Mouse (Mus musculus): ENCODE results near the gene Gpsm2. TPM values are rescaled to one million over a fixed set of nuclear protein-coding genes. Genes with fewer than 3 reads are reported as not detected.
A peak's percentile ranks its signal among the peaks of the same experiment; 100 is the strongest.

Gene Gpsm2
- polyA plus RNA-seq, 1 experiment: 1.8 TPM

DNA sequence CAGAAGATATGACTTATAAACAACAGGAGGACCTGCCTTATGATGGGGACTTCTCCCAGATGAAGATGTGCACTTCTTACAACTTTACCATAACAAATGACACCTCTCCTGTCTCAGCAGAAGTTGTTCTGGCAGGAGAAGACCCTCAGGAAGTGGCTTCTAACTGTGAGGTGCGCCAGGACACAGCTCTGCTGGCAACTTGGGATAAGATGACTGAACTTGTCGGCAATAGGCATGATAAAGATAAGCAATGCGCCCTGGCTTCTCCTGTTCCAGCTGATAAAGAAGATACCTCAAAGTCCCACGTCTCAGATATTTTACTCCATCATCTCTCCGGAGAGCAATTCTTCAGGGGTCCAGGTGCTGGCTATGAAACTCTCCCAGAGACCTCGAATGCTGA, 29.6 kb upstream of the Gpsm2 start:
- Histone ChIP-seq H3K27me3 (replicated peaks; ENCODE audit: control insufficient read depth, insufficient read depth, low read length) (no peaks in the 10 kb centered on the region), H3K27ac (ENCODE audit: insufficient read depth, low read depth, low read length) (no peak overlapping the region), H3K36me3 (ENCODE audit: control insufficient read depth, insufficient read depth, low read length) (no peaks in the 10 kb centered on the region), H3K4me1 (ENCODE audit: control insufficient read depth, insufficient read depth, low read length) (no peaks in the 10 kb centered on the region), H3K4me3 (ENCODE audit: insufficient read depth, low read depth, low read length) (no peak overlapping the region)
- DNase-seq: no peak
- WGBS: 84% methylated on average over 6 of the region's 6 CpGs
- TF ChIP-seq POLR2A (IDR thresholded peaks at IDR 0.05; ENCODE audit: low read depth, low read length) (no peak), CTCF (conservative IDR thresholded peaks at IDR 0.05; ENCODE audit: insufficient read depth, insufficient read length, low read depth, low read length) (no peak)

DNA sequence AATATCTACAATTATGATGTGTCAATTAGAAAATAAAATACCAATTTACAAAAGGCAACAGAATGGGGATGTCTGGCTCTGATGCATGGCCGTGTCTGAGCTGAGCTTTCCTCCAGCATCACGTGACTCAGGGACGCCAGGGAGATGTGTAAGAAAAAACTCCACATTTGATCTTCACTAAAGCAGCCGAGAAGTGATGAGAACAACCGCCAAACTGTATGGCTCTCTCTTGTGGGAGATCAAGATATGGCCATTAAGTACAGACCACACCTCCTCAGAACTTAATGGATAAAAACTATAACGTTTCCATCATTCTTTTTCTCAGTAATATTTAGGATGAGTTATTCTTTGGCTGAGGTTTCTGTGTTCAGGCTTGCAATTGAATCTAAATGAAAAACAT, 29.0 kb upstream of the Gpsm2 start:
- 64% methylated on average over 6 of the region's 6 CpGs for WGBS
- no peak overlapping the region for H3K27ac ChIP-seq (ENCODE audit: insufficient read depth, low read depth, low read length)
- H3K4me3 ChIP-seq (ENCODE audit: insufficient read depth, low read depth, low read length): no peak overlapping the region
- no peaks in the 10 kb centered on the region for H3K4me1 ChIP-seq (ENCODE audit: control insufficient read depth, insufficient read depth, low read length)
- H3K27me3 ChIP-seq (replicated peaks; ENCODE audit: control insufficient read depth, insufficient read depth, low read length): no peaks in the 10 kb centered on the region
- TF ChIP-seq POLR2A (IDR thresholded peaks at IDR 0.05; ENCODE audit: low read depth, low read length): no peak
- TF ChIP-seq CTCF (conservative IDR thresholded peaks at IDR 0.05; ENCODE audit: insufficient read depth, insufficient read length, low read depth, low read length): no peak
- H3K36me3 ChIP-seq (ENCODE audit: control insufficient read depth, insufficient read depth, low read length): no peaks in the 10 kb centered on the region
- no peak for DNase-seq

DNA sequence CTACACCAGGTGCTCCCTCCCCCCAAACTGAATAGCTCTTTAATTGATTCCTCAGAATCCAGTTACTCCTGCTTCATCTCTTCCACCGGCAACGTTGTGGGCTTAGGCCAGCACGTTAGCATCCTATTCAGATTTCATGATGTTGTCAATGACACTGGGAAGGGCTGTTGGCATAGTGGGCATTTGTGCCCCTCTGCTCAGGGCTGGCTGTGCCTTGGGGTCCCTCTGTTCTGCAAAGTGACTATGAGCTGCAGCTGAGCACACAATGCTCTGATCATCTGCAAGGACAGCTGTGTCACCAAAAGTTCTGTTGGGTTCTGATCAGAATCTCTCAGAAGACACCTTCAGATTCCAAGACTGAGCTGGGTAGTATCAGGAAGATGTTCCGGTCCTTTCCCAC, 22.0 kb upstream of the Gpsm2 start:
- 68% methylated on average over 4 of the region's 4 CpGs for WGBS
- Histone ChIP-seq H3K4me3 (ENCODE audit: insufficient read depth, low read depth, low read length) (no peak overlapping the region), H3K27ac (ENCODE audit: insufficient read depth, low read depth, low read length) (no peak overlapping the region), H3K36me3 (ENCODE audit: control insufficient read depth, insufficient read depth, low read length) (no peaks in the 10 kb centered on the region), H3K27me3 (replicated peaks; ENCODE audit: control insufficient read depth, insufficient read depth, low read length) (no peaks in the 10 kb centered on the region), H3K4me1 (ENCODE audit: control insufficient read depth, insufficient read depth, low read length) (no peaks in the 10 kb centered on the region)
- TF ChIP-seq POLR2A (IDR thresholded peaks at IDR 0.05; ENCODE audit: low read depth, low read length): no peak
- TF ChIP-seq CTCF (conservative IDR thresholded peaks at IDR 0.05; ENCODE audit: insufficient read depth, insufficient read length, low read depth, low read length): no peak
- no peak for DNase-seq

DNA sequence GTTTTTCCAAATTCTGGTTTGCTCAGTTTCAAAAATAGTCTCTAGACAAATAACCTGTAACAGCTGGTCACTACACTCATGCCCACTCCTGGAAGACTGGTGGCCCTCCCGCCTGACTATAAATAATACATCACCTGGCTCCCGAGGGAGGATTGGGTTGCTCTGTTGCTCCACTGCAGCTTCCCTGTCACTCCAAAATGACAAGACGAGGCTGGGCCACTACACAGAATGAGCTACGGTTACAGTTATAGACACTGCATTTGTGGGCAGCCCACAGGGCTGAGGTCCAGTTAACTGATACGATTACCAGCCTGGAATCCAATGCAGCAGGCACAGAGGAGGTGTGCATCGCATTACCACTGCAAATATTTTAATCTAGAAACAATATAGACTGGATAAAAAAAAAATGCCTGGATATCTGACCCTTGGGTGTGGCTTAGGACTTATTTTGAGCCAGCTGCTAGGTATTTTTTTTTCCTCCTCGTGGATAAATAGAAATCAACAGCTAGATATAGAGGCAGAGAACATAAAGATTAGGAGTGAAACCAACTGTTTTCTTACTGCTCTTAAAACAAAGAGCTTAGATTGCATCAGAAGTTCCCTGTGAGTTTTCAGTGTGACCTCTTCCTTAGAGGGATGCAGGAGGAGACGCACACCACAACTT, 17.1 kb upstream of the Gpsm2 start, which contains the start of gene Aknad1:
Aknad1 (plus strand) TSS at position 614 of the 664 bp plus-strand sequence.
- DNase-seq: no peak
- Histone ChIP-seq H3K4me1 (ENCODE audit: control insufficient read depth, insufficient read depth, low read length) (no peaks in the 10 kb centered on the region), H3K27ac (ENCODE audit: insufficient read depth, low read depth, low read length) (no peak within 1 kb of the TSS), H3K4me3 (ENCODE audit: insufficient read depth, low read depth, low read length) (no peak within 1 kb of the TSS), H3K27me3 (replicated peaks; ENCODE audit: control insufficient read depth, insufficient read depth, low read length) (no peaks in the 10 kb centered on the region), H3K36me3 (ENCODE audit: control insufficient read depth, insufficient read depth, low read length) (no peaks in the 10 kb centered on the region)
- 47% methylated on average over 8 of the region's 8 CpGs for WGBS
- TF ChIP-seq CTCF (conservative IDR thresholded peaks at IDR 0.05; ENCODE audit: insufficient read depth, insufficient read length, low read depth, low read length) (no peak), POLR2A (IDR thresholded peaks at IDR 0.05; ENCODE audit: low read depth, low read length) (no peak)

DNA sequence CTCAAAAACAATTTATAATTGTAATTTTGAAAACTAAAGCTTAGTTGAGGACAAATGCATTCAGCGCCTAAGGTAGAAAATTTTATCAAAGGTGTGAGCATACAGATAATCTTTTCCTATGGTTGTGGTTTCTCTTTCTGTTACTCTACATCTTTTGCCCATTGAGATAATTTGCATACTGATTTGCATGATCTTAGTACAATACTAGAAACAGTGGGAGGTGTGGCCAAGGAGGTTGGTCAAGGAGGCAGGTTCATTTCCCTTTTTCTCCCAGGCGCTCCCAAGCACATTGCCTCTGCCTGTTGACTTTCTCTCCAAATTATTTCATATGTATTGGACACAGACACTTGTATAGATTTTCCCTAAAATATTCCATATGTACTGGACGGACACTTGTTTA, 15.7 kb upstream of the Gpsm2 start:
- Histone ChIP-seq H3K4me3 (ENCODE audit: insufficient read depth, low read depth, low read length) (no peak overlapping the region), H3K27me3 (replicated peaks; ENCODE audit: control insufficient read depth, insufficient read depth, low read length) (no peaks in the 10 kb centered on the region), H3K36me3 (ENCODE audit: control insufficient read depth, insufficient read depth, low read length) (no peaks in the 10 kb centered on the region), H3K27ac (ENCODE audit: insufficient read depth, low read depth, low read length) (no peak overlapping the region), H3K4me1 (ENCODE audit: control insufficient read depth, insufficient read depth, low read length) (no peaks in the 10 kb centered on the region)
- TF ChIP-seq CTCF (conservative IDR thresholded peaks at IDR 0.05; ENCODE audit: insufficient read depth, insufficient read length, low read depth, low read length) (no peak), POLR2A (IDR thresholded peaks at IDR 0.05; ENCODE audit: low read depth, low read length) (no peak)
- no peak for DNase-seq
- WGBS: 89% methylated on average over 3 of the region's 3 CpGs

DNA sequence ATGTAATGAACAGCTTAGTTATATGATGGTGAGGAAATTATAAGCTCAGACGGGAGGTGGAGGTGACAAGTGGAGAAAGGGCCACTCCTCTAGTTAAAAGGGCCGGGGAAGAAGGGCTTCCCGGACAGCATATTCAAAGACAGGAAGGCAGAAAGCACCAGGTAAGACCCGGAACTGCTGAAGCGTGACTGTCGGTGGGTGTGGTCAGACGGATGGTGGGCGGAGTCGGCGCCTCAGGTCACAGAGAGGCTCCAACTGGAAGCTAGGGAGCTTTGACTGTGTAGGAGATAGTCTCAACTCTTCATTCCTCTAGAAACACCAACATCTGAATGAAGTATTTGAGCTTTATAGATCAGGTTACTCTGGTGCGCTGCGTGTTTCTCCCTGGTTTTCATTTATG, 8.2 kb upstream of the Gpsm2 start:
- no peak overlapping the region for H3K4me3 ChIP-seq (ENCODE audit: insufficient read depth, low read depth, low read length)
- H3K36me3 ChIP-seq (ENCODE audit: control insufficient read depth, insufficient read depth, low read length): no peaks in the 10 kb centered on the region
- 46% methylated on average over 12 of the region's 12 CpGs for WGBS
- no peak overlapping the region for H3K27ac ChIP-seq (ENCODE audit: insufficient read depth, low read depth, low read length)
- no peaks in the 10 kb centered on the region for H3K27me3 ChIP-seq (replicated peaks; ENCODE audit: control insufficient read depth, insufficient read depth, low read length)
- no peaks in the 10 kb centered on the region for H3K4me1 ChIP-seq (ENCODE audit: control insufficient read depth, insufficient read depth, low read length)
- TF ChIP-seq CTCF (conservative IDR thresholded peaks at IDR 0.05; ENCODE audit: insufficient read depth, insufficient read length, low read depth, low read length) (no peak), POLR2A (IDR thresholded peaks at IDR 0.05; ENCODE audit: low read depth, low read length) (no peak)
- peak; percentile 10 for DNase-seq

DNA sequence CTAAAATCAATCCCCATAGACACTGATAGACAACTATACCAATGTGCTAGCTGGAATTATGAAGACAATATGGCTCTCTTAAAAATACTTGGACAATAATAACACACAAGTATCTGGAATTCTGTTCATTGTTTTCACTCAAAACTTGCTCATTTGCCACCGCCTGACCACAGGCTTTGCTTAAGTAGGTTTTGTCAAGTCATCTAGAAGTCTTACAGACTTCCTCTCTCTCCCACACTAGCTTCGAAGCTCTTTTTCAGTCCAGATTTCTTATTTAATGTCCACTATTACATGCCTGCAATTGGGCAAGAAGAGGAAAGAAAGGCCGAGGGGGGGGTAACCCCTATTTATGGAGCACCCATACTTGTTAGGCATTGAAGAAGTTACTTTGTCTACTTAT, 5.7 kb upstream of the Gpsm2 start:
- H3K4me3 ChIP-seq (ENCODE audit: insufficient read depth, low read depth, low read length): no peak overlapping the region
- H3K27me3 ChIP-seq (replicated peaks; ENCODE audit: control insufficient read depth, insufficient read depth, low read length): no peaks in the 10 kb centered on the region
- H3K36me3 ChIP-seq (ENCODE audit: control insufficient read depth, insufficient read depth, low read length): no peaks in the 10 kb centered on the region
- DNase-seq: no peak
- no peak for TF ChIP-seq CTCF (conservative IDR thresholded peaks at IDR 0.05; ENCODE audit: insufficient read depth, insufficient read length, low read depth, low read length)
- TF ChIP-seq POLR2A (IDR thresholded peaks at IDR 0.05; ENCODE audit: low read depth, low read length): no peak
- H3K4me1 ChIP-seq (ENCODE audit: control insufficient read depth, insufficient read depth, low read length): no peaks in the 10 kb centered on the region
- 88% methylated on average over 3 of the region's 3 CpGs for WGBS
- no peak overlapping the region for H3K27ac ChIP-seq (ENCODE audit: insufficient read depth, low read depth, low read length)
